Mouse (Mus musculus): Measurements from ENCODE around the gene Gdpd5. TPM values are rescaled to one million over a fixed set of nuclear protein-coding genes. Genes with fewer than 3 reads are reported as not detected.

Gdpd5 gene
- polyA plus RNA-seq, 1 experiment = 14.3 TPM

- DNase-seq (ENCODE audit: low read depth, low spot score) = no peak
- WGBS = 11% methylated on average over 8 of the region's 8 CpGs
Measured at GRCm38 (mm10) chr7:99510087-99510501, 128.9 kb downstream of the Gdpd5 start.

Other genes starting within 250 kb of the Gdpd5 start
- gene Uvrag, start 240.3 kb upstream of the Gdpd5 start, polyA plus RNA-seq (2012; rRNA removed) = 5.0 and 9.5 TPM in 2 replicates
- gene Dgat2, start 198.7 kb upstream of the Gdpd5 start, polyA plus RNA-seq (2012; rRNA removed) = 113 and 186 TPM in 2 replicates
- 244 and 560 TPM in 2 replicates for gene Mogat2, start 142.8 kb upstream of the Gdpd5 start, polyA plus RNA-seq (2012; rRNA removed)
- 1.7 and 2.6 TPM in 2 replicates for gene Map6, start 114.0 kb upstream of the Gdpd5 start, polyA plus RNA-seq (2012; rRNA removed)
- 94.4 and 97.4 TPM in 2 replicates for gene Serpinh1, start 28.2 kb upstream of the Gdpd5 start, polyA plus RNA-seq (2012; rRNA removed)
- 0.11 and 0.14 TPM in 2 replicates for gene Klhl35, start 84.6 kb downstream of the Gdpd5 start, polyA plus RNA-seq (2012; rRNA removed)
- gene Rps3, start 102.3 kb downstream of the Gdpd5 start, polyA plus RNA-seq (2012; rRNA removed) = 386 and 397 TPM in 2 replicates
- gene Arrb1, start 154.1 kb downstream of the Gdpd5 start, polyA plus RNA-seq (2012; rRNA removed) = 59.2 and 113 TPM in 2 replicates
- gene Tpbgl, start 245.7 kb downstream of the Gdpd5 start, polyA plus RNA-seq (2012; rRNA removed) = 1.8 and 2.2 TPM in 2 replicates